Mouse (Mus musculus) thymus, adult 18-20 months (tissue): Measurements from ENCODE around the gene Gm18596.
"Not testable (repeated sequence)": the region's sequence is repeated elsewhere in the genome, so short reads cannot be mapped to it uniquely, and the experiment has no call there.

Experiments used
- DNase-seq, 2 experiments: peaks; one replicate each; pipeline ENCODE4 v3.0.0; 2022; ENCODE audit warnings: mixed read lengths in 2 of 2

Gm18596 gene

GRCm38 (mm10) chr10:77741924-77742688, at the start of gene Gm18596:
TSS of gene Gm18596 (minus strand) at chr10:77742638.
- not testable (repeated sequence) for DNase-seq

- DNase-seq: no peak
Observed at GRCm38 (mm10) chr10:77788621-77789020, 46.2 kb upstream of the Gm18596 start.

- DNase-seq: not testable (repeated sequence)
Observed at GRCm38 (mm10) chr10:77787876-77788275, 45.4 kb upstream of the Gm18596 start, which contains the start of gene Gm7137. TSS of gene Gm7137 (minus strand) at chr10:77788200.

GRCm38 (mm10) chr10:77783396-77783795, 41.0 kb upstream of the Gm18596 start:
- not testable (repeated sequence) for DNase-seq

- DNase-seq: not testable (repeated sequence)
Observed at GRCm38 (mm10) chr10:77782442-77782841, 40.0 kb upstream of the Gm18596 start, which contains the start of gene Gm3250. TSS of gene Gm3250 (minus strand) at chr10:77782542.

GRCm38 (mm10) chr10:77776844-77777243, 34.4 kb upstream of the Gm18596 start, which contains the start of gene Gm7138:
TSS of gene Gm7138 (minus strand) at chr10:77776944.
- DNase-seq: not testable (repeated sequence)

- not testable (repeated sequence) for DNase-seq
Observed at GRCm38 (mm10) chr10:77772142-77772541, 29.7 kb upstream of the Gm18596 start.

- not testable (repeated sequence) for DNase-seq
Observed at GRCm38 (mm10) chr10:77771225-77771624, 28.8 kb upstream of the Gm18596 start, which contains the start of gene Gm3238. TSS of gene Gm3238 (minus strand) at chr10:77771325.

- no peak for DNase-seq
Observed at GRCm38 (mm10) chr10:77769727-77770126, 27.3 kb upstream of the Gm18596 start.

- DNase-seq: not testable (repeated sequence)
Observed at GRCm38 (mm10) chr10:77759582-77759981, 17.1 kb upstream of the Gm18596 start, which contains the start of gene Gm3233. TSS of gene Gm3233 (minus strand) at chr10:77759682.

GRCm38 (mm10) chr10:77753448-77753847, 11.0 kb upstream of the Gm18596 start:
- DNase-seq: no peak

- not testable (repeated sequence) for DNase-seq
Observed at GRCm38 (mm10) chr10:77752312-77752711, 9.9 kb upstream of the Gm18596 start.

- not testable (repeated sequence) for DNase-seq
Observed at GRCm38 (mm10) chr10:77751254-77751653, 8.8 kb upstream of the Gm18596 start, which contains the start of gene Gm9736. TSS of gene Gm9736 (minus strand) at chr10:77751354.

GRCm38 (mm10) chr10:77750686-77751085, 8.2 kb upstream of the Gm18596 start:
- not testable (repeated sequence) for DNase-seq

GRCm38 (mm10) chr10:77738929-77739328, 3.5 kb downstream of the Gm18596 start:
- no peak for DNase-seq

- no peak for DNase-seq
Observed at GRCm38 (mm10) chr10:77735928-77736327, 6.5 kb downstream of the Gm18596 start.

GRCm38 (mm10) chr10:77729241-77729640, 13.2 kb downstream of the Gm18596 start:
- no peak for DNase-seq

GRCm38 (mm10) chr10:77728280-77728679, 14.2 kb downstream of the Gm18596 start:
- no peak for DNase-seq

- DNase-seq: no peak
Observed at GRCm38 (mm10) chr10:77726186-77726585, 16.3 kb downstream of the Gm18596 start, which contains the start of gene Gm10100. TSS of gene Gm10100 (plus strand) at chr10:77726486.

GRCm38 (mm10) chr10:77724855-77725254, 17.6 kb downstream of the Gm18596 start:
- no peak for DNase-seq

- not testable (repeated sequence) for DNase-seq
Observed at GRCm38 (mm10) chr10:77720299-77720698, 22.1 kb downstream of the Gm18596 start, which contains the start of gene Krtap12-1. TSS of gene Krtap12-1 (plus strand) at chr10:77720599.

- no peak for DNase-seq
Observed at GRCm38 (mm10) chr10:77715507-77715906, 26.9 kb downstream of the Gm18596 start, which contains the start of gene Gm10142. TSS of gene Gm10142 (plus strand) at chr10:77715807.

- DNase-seq: no peak
Observed at GRCm38 (mm10) chr10:77713734-77714133, 28.7 kb downstream of the Gm18596 start.

- not testable (repeated sequence) for DNase-seq
Observed at GRCm38 (mm10) chr10:77711157-77711556, 31.3 kb downstream of the Gm18596 start, which contains the start of gene Gm10024. TSS of gene Gm10024 (plus strand) at chr10:77711457.
